Mouse (Mus musculus) cerebellum, adult 2 months (tissue): ENCODE results near the gene Hnrnpl.
"Not testable (repeated sequence)": the region's sequence is repeated elsewhere in the genome, so short reads cannot be mapped to it uniquely, and the experiment has no call there.

Source experiments
- CTCF ChIP-seq: fragments of 200-500 bp; IDR thresholded peaks from 2 replicates; pipeline ENCODE4 v1.5.1; 2011; ENCODE audit warnings: low read depth, mild to moderate bottlenecking, control low read depth, low read length, moderate library complexity, borderline replicate concordance; ENCODE audit not compliant: insufficient read depth
- POLR2A ChIP-seq: fragments of 200-500 bp; IDR thresholded peaks from 2 replicates; pipeline ENCODE4 v1.6.1; 2011; ENCODE audit warnings: low read length, control low read depth, borderline replicate concordance; ENCODE audit not compliant: insufficient read depth

- peak; percentile 67 for TF ChIP-seq CTCF
- TF ChIP-seq POLR2A: not testable (repeated sequence)
These were observed 59.4 kb downstream of the Hnrnpl start for GRCm38 (mm10) chr7:28867508-28868340.
